Mouse (Mus musculus): Measurements from ENCODE around the gene Nrbp1.

DNA sequence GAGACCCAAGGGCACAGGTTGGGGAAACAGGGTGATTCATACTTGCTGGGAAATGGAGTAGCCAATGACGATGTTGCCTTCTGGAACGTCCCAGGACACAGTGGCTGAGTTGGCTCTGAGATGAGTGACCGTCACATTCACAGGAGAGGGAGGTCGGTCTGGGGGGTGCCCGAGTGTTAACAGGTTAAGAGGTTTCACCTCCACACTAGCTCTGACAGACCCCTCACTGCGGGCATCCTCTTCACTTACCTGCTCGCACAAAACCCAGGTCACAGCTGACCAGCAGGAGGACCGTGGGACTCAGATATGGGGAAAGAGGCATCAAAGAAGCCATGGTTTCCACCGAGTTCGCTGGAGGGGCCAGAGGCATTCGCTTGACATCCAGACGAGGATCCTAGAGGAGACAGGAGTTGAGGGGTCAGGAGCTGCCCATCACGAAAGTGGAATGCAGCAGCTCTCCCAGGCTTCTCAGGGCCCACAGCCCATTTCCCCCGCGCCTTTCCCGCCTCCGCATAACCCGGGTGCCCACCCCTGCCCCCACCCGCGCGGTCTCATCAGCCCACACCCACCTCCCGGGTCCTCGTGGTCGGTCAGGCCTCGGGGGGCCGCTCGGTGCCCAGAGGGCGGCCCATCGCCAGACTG is 54.4 kb downstream of the Nrbp1 start:
- no peak for TF ChIP-seq CTCF (IDR thresholded peaks at IDR 0.05; ENCODE audit: low read depth, low read length)
- no peak for TF ChIP-seq POLR2A (IDR thresholded peaks at IDR 0.05; ENCODE audit: borderline replicate concordance, low read depth, low read length)
